Mouse (Mus musculus): ENCODE measurements around the gene Satb2.
A peak's percentile ranks its signal among the peaks of the same experiment; 100 is the strongest.

Gene Satb2

DNA sequence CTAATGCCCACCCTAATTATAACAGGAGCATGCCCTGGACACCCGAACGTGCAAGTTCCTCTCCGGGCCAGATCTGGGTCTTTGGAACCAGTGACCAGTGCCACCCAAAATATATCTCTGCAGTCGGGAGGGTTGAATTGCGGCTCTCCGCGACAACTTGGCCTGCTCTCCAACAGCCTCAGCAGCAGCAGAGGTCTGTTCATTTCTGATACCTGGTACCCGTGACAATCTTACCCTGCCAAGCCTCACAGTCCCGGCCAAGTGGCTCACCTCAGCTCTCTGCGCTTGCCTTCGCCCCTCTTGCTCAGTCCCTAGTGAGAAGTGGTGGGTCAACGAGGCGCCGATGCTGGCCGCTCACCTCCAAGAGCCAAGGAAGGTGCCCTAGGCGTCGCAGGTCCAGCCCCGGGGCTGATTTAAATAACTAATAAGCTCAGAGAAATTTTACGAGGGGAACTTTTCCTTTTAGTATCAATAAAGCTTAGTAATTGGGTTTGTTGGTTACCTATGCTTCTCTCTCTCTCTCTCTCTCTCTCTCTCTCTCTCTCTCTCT is at the start of gene Satb2:
Gene Satb2 (minus strand): TSS at position 500 of the 550 bp plus-strand sequence.
- peak; percentile 10 for DNase-seq (ENCODE audit: low spot score)

DNA sequence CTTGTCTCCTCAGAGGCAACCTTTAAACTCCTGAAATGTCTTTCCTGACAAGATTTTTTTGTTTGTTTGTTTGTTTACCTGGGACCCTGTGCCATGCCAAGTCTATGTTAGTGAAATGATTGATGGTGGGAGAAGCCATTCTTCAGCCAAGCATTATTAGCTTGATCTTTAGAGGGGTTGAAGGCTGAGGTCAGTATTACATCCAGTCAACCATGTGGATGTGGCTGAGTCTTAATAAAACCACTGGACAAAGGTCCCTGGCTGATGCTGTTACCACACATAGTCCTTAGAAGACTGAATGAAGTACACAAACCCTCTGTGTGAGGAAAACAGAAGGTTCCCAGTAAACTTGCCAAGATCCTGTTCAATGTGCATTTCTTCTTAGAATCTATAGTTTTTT is 40.5 kb upstream of the Satb2 start:
- no peak for DNase-seq (ENCODE audit: low spot score)

DNA sequence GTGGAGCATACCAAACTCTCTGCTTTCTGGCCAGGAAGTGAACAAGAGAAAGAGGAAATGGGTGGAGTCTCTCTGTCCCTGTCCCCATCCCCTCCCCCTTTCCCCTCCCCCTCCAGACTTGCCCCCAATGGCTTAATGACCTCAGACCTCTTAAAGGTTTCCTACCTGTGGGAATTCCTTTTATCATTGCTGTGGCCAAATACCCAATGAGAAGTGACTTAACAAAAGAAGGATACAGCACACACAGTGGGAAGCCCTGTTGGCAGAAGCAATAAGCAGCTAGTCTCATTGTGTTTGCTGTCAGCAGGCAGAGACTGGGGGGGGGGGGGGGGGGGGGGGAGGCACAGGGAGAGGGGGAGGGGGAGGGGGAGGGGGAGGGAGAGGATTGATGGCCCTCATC is 35.4 kb upstream of the Satb2 start:
- DNase-seq (ENCODE audit: low spot score) = no peak

DNA sequence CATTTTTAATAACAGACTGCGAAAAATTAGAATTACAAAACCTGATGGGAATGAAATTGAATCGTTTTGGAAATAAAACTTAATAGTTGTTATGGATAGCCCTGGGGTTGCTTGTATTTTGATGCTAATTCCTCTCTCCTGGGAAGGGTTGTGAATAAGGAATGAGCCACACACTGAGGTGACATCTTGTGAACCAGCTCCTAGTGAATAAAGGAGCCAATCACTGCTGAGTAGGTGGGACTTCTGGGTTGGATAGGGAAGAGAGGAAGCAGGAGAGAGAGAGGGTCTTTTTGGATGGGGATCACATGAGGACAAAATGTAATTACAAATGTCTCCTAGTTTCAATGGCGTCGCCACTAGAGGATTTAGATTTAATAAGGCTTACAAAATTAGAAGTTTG is 30.7 kb upstream of the Satb2 start:
- no peak for DNase-seq (ENCODE audit: low spot score)

DNA sequence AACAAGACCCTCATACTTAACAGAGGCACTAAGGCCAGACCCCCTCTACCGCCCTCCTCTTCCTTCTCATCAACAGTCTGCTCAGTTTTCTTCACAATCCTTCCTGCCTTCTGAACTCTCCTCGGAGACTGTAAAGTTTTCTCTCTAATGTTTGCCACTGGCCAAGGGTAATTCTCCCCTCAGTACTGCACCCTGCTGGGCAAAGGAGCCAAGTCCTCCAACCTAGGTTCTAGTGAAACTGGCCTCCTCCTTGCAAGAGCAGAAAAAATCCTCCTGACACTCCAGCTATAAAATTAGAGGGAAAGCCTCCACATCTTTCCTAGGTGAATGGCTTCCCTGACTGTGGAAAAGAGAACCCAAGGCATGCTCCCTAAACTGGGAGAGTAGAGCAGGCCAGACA is 16.6 kb upstream of the Satb2 start:
- no peak for DNase-seq (ENCODE audit: low spot score)

DNA sequence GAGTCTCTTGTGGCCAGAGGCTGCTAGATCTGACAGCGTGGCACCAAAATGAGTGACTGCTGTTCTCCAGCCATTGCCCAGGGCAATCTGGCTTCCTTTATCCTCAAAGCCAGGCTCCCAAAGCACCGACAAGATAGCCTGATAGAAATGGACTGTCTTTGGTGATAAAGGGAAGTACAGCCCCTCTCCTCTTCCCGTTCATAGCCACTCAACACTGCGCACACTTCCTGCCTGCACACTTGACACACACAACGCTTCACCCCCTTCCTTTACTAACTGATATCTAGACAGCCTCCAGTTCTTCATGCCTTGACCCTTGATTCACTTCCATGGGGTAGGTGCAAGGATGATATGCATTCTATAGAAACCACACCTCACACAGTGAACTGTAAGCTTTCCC is 13.9 kb upstream of the Satb2 start:
- DNase-seq (ENCODE audit: low spot score) = no peak

DNA sequence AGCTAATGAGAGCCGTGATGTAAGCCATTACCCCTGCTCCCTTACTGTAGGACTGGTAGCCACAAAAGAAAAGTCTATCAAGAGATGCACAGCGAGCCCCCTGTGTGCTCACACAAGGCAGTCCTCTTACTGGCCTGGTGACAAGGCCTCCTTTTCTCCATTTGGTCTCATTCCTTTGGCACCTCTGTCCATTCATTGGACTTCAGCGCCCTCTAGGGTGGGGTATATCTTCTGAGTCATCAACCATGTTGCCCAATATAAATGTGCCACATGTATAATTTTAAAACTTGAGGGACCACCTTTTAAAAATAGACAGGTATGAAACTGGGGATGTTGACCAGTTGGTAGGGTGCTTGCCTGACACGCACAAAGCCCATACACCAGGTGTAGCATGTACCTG is 13.2 kb upstream of the Satb2 start:
- no peak for DNase-seq (ENCODE audit: low spot score)

DNA sequence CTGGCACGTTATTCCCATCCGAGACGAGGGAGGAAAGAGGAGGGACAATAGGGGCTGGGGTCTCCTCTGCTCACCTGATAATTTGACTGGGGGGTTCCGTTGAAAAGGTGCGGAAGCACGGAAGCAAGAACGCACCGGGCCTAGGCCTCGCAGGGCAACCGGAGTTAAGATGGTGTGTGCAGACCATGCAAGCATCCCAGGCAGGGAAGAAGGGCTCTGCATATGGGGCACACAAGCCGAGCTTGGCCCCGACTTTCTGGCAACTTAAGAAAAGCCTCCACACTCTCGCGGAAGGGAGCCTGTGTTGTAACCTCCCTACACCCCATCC is 6.0 kb upstream of the Satb2 start:
- DNase-seq (ENCODE audit: low spot score) = no peak

DNA sequence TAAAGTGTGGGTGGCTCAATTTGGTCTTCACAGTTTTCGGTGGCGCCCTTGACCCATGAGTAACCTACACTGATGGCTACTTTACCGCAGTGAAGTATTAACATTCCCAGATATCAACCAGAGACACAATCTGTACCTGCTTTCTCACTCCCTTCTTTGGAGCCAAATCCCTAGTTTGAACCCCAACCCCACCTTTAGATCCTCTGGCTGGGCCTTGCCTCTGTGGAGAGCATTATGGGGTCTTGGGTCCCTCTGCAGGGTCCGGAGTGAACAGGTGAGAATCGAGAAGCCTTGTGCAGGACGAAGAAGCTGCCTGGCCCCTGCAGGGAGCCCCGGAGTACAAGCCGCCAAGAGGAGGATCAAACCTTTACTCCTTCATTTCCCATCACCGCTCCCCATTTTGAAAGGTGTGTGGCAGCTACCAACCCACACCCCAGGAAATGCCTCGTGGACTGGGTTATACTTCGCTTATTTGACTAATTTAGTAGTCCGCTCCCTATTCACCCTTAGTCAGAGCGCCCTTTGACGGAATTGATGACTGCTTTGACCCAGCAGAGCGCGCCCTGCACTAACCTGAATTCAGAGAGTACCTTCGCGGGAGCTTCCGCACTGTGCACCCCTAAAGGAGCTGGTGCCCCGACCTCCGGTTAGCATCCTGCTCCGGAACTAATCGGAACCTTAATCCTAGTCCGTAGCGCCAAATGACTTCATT is 5.5 kb upstream of the Satb2 start:
- no peak for DNase-seq (ENCODE audit: low spot score)

DNA sequence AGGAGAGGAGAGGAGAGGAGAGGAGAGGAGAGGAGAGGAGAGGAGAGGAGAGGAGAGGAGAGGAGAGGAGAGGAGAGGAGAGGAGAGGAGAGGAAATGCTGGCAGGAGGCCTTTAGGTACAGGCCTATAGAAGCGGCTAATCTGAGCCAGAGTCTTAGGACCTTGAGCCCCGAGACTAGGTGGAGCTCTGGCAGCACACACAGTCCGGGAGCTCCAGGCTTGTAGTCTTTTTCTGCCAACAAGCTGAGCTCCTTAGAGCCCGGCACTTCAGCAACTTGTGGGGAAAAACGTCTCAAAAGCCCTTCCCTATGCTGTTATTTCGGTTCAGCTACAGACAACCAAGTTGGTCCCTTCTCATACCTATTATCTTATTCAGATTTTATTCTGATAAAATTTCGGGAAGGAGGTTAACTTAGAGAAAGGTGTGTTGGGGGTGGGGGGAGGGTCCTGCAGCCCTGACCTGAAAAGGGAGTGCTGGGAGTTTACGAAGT is 4.7 kb upstream of the Satb2 start:
- no peak for DNase-seq (ENCODE audit: low spot score)

DNA sequence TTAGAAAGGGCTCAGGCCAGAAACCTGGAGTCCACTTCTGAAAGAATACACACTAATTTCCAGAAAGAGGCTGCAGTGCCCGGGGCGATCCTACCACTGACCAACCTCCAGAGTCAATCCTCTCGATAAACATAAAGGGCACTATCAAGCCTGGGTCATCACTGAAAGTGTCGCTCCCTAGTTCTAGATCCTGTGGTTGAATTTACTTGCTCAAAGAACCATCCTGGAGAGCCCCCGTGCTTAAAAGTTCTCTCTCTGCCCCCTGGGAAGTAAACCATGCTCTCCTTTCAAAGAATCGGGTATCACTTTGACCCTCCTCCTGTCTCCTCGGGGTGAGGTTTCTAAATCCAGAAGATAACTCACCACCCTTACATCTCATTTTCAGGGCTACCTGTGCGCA is 4.2 kb upstream of the Satb2 start:
- no peak for DNase-seq (ENCODE audit: low spot score)

DNA sequence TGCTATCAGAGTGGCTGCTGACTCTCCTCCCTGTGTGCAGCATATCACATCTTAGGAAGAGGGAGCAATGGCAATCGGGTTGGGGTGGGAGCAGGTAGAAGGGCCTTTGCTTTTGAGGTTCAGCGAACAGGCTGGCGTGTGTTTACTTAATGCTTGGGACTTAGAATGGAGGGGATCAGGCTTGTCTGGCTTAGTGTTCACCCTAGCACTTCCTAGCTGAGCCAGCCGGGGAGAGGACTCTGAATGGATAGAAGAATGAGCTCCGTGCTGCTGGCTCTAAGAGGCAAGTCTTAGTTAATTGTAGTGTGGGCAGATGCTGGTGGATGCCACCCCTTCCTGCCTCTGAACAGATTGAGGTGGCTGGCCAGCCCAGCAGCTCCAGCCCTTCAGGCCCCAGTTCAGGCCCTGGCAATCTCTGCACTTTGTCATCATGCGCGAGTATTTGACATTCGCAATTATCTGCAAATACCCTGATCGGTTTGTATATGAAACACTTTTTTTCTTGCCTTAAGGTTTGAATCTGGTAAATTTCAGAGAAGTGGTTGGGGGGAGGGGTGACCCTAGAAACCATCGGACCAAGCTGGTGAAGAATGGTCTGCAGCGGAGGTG is 3.6 kb upstream of the Satb2 start:
- no peak for DNase-seq (ENCODE audit: low spot score)

DNA sequence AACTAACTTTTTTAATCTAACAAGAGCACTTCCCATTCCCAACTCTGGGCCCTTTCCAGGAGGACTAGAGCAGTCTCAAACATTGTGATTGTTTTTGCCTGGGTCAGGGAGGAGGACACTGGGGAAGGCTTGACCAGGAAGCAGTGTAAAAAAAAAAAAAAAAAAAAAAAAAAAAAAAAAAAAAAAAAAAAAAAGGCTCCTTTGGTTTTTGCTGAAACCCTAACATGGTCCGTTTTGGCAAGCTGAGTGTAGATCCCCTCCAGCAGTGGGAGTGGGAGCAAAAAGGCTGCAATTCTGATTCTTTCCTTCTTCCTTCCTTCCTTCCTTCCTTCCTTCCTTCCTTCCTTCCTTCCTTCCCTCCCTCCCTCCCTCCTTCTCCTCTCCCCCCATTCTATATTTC is 3.1 kb upstream of the Satb2 start:
- no peak for DNase-seq (ENCODE audit: low spot score)

DNA sequence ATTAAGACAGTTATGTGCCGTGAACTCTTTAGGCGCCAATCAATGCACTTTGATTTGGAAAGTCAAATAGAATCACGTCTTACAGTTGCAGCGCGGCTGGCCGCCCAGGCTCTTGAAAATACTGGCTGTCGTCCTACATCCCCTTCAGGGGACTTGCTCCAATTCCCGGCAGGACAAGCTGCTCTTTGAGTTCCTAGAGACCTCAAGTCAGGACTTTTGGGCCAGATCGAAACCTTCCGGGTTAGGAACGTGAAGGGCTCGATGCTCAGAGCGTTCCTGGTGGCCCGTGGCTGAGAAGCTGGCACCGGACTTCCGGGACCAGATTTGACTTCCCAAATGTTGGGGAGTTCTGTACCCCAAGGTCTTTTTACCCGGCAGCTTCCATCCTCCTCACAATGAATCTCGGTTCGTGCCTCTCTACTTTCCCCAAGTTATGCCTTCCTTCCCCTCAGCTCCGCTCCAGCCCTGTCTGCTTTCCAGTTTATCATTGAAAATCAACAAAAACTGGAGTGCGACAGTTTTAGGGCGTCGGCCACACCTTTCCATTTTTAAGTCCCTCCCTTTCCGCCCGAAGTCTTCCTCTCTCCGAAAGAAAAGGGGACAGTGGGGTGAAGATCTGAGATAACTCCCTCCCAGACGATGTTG is 2.3 kb upstream of the Satb2 start:
- peak; percentile 2 for DNase-seq (ENCODE audit: low spot score)

DNA sequence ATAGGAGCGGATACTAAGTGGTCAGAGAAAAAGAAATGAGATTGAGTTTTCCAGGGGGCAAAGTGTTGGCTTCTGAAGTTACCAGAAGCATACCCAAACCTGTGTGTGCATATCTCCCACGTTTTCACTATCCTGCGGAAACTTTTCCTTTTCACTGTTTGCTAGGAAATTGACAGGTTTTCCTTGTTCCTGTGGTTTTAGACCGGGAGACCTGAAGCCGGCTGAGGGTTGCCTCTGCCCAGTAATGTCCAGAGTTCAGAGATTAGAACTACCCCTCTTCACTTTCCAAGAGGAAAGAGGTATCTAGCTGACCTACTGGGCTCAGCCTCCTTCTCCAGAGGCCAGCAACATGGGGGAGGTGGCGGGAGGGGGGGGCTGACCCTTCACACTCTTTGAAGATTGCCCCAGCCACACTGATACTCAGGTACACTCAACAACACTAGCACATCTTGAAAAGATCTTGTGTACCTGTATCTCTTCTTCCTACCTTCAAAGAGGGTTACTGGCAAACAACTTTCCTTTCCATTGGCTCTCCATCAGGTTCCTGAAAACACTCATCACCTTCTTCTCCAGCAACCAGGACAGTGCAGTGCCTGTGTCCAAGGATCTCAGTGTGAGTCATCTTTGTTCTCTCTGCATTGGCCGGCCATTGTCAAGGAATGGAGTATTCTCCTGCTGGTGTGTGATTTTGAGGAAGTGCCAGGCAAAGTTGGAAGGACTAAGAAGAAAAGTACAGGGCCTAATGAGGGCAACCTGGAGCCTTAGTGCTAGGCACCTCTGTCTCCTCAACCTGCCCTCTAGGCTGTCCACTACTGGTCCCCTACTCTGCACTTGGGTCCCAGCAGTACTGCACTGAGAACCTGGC is 1.3 kb upstream of the Satb2 start:
- peak; percentile 2 for DNase-seq (ENCODE audit: low spot score)

DNA sequence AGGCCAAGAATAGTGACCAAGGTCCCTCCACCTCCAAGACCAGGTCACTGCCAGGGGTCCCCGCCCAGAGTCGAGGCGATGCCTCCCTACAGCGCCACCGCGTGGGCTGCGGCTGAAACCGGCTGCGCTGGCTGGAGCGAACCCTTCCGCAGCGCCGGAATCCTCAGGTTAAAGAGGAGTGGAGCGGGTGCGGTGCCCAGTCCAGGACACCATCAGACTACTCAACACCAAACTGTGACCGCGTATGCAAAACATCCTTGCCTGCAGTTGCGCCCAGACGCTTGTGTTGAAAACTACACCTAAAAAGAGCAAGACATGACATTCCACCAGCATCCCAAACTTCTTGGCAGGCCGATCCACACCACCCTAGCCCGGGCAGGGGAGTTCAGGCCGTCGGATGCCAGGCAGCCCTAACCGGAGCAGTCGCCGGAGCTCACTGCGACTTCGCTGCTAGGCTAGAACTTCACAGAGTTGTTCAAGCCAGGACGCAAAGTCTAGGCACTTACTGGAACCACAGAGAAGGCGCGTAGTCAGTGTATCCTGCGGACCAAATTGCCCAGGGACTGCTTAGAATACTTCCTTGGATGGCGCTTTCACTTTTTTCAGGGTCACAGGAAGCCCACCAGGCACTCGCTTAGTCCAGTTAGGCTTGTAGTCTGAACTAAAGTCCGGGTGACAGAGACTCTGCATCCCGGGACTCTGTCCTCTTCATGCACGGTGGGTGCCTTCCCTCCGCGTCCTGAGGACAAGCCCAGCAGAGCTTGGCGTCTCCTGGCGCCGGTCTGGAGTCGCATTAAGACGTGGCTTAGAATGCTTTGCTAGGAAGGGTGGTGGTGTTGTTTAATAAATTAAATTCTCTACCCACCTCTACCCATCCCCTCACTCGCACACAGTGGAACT is 999 bp downstream of the Satb2 start:
- peak; percentile 64 for DNase-seq (ENCODE audit: low spot score)

DNA sequence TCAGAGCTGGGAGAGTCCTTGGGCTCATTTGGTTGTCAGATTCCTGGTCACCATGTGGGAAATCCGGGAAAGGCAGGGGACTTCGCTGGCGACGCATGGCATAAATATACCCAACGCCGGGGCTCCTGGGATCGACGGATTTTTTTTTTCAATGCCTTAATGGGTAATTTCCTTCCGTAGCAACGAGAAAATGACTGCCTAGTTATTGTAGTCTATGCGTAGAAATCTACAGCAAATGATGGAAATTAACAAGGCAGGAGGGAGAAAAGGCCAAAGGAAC is 1.7 kb downstream of the Satb2 start:
- no peak for DNase-seq (ENCODE audit: low spot score)

DNA sequence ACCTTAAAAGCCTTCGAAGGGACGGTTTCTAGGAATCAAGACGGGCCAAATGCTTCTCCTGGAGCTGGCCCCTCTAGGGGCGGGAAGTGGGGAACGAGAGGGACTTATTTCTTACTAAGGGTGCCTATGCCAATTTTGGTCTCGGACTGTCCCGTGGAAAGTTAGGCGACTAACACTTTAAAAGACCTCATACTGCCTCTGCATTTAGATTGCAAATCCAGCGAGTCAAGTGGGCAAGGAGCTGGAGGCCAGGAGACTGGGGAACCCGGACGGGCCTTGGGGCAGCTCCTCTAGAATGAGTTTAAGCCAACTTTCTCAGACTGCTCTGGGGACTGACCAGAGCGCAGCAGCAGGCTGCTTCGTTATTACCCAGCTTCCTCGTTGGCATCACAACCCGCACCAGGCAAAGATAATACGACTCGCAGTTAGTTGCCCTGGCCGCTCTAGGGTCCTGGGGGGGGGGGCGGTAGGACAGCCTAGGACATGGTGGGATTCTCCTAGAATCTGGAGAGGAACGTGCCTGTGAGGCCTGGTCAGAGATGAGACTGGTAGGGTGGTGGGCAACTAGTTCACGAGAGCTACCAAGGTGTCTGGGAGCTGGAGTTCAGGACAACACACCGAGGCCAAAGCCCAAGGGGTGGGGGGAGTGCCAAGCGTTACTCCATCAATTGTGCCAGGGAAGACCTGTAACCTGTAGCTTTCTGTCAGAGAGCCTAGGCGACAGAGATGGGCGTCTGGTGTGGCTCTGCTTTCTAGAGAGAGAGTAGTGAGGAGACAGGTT is 2.2 kb downstream of the Satb2 start:
- no peak for DNase-seq (ENCODE audit: low spot score)

DNA sequence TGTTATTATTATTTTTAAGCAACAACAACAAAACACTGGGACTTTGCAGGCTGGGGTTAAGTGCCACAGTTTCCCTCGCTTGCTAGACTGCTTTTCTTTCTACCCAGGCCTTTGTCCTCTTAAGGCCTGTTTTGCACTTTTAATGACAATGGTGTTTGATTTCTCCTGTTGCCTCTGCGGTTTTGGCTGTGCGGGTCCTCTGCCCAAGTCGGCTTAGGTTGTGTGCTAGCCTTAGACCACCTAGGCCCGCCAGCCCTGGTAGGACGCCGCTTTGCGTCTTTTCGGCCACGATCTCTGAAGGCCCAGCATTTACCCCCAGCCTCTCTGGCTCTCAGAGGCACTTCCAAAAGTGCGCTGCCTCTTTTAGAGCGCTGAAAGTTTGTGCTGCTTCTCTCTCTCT is 2.9 kb downstream of the Satb2 start:
- DNase-seq (ENCODE audit: low spot score) = no peak

DNA sequence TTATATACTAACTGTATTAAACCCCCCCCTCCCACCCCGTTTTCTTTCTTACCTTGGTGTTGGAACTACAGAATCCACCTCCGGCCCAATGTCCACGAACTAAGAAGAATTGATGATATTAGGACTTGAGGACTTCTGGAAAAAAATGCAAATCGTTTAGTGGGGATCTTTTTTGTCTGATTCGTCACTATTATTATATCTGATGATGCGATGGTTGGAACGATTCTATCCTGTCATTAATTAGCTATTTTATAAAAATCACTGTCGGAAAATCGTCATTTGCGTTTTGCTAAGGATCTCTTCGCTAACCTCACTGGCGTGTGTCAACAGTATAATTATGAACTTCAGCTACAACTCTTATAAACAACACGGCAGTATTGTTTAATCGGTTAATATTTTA is 4.3 kb downstream of the Satb2 start:
- DNase-seq (ENCODE audit: low spot score) = no peak

DNA sequence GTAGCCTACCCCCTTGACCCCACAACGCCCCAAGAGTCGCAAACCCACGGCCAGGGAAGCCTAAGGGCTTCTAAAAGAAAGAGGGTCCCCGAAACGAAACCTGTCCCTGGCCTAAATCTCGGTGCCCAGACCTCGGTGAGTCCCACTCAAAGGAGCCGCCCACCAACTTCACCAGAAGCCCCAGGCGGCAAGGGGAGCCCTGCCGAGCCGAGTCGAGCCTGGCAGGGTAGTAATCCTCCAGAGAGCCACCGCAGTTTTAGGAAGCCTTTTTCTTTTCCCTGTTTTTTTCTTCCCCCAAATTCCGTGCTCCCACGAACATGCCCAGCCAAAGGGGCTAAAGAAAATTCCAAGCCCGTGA is 4.9 kb downstream of the Satb2 start:
- DNase-seq (ENCODE audit: low spot score) = no peak

Measured in ovary, postnatal 36 days (tissue).